Mouse (Mus musculus): ENCODE data around the gene Pdlim5.
A peak's percentile ranks its signal among the peaks of the same experiment; 100 is the strongest.

GRCm38 (mm10) chr3:142282706-142283105 lies 112.8 kb downstream of the Pdlim5 start:
- TF ChIP-seq ZNF384 (IDR thresholded peaks at IDR 0.05; ENCODE audit: low read depth, low read length) (no peak), MAFK (IDR thresholded peaks at IDR 0.05; ENCODE audit: insufficient read depth, low read depth, low read length) (no peak), CHD2 (IDR thresholded peaks at IDR 0.05; ENCODE audit: low read depth, low read length) (no peak), ZC3H11A (IDR thresholded peaks at IDR 0.05; ENCODE audit: borderline replicate concordance, low read depth, low read length) (peak; percentile 33; the same call in 1 of the 2 replicates), HCFC1 (IDR thresholded peaks at IDR 0.05; ENCODE audit: borderline replicate concordance, insufficient read depth, low read length) (no peak)
